Mouse (Mus musculus): ENCODE results near the gene Mfng. TPM values are rescaled to one million over a fixed set of nuclear protein-coding genes. Genes with fewer than 3 reads are reported as not detected.

Mfng gene
- 5.6 and 7.2 TPM in 2 replicates for polyA plus RNA-seq (2015; fragmentation: Nextera tagmentation; extraction: Ambion mirVana)

- no peaks in the 10 kb centered on the region for H3K27me3 ChIP-seq (ENCODE audit: control insufficient read depth, insufficient read depth, low read length)
- H3K4me3 ChIP-seq (ENCODE audit: low read depth, low read length): peak within 1 kb of the TSS; percentile 17
- TF ChIP-seq CTCF (IDR thresholded peaks at IDR 0.05; ENCODE audit: low read depth): peak; percentile 23; the same call in 1 of the 2 replicates
- TF ChIP-seq EP300 (optimal IDR thresholded peaks at IDR 0.05): no peak
- H3K36me3 ChIP-seq (ENCODE audit: control insufficient read depth, insufficient read depth, low read length): 0 out of 2 replicates have a peak, but pooled peaks cover 3% of the 10 kb centered on the region
- H3K27ac ChIP-seq (replicated peaks): peak within 1 kb of the TSS; percentile 45; the same call in 1 of the 2 replicates
- ATAC-seq (ENCODE audit: low FRiP score, low TSS enrichment) (peak; percentile 75), DNase-seq (ENCODE audit: low spot score) (peak; percentile 77)
- 0 out of 2 replicates have a peak within 1 kb of the TSS, but pooled peaks have one; percentile 13 for H3K9ac ChIP-seq (ENCODE audit: low read length)
- H3K4me1 ChIP-seq (replicated peaks; ENCODE audit: control insufficient read depth, insufficient read depth): no peaks in the 10 kb centered on the region
- 4% methylated on average over 11 of the region's 11 CpGs for WGBS
- H3K9me3 ChIP-seq (ENCODE audit: control insufficient read depth, low read length): 0 out of 2 replicates have a peak, but pooled peaks cover 3% of the 10 kb centered on the region
- peak within 1 kb of the TSS; percentile 35 for H3K4me2 ChIP-seq (replicated peaks; ENCODE audit: low read depth)
Observed at GRCm38 (mm10) chr15:78773290-78773729, at the start of gene Mfng. Gene Mfng (minus strand): TSS chr15:78773475.

GRCm38 (mm10) chr15:78816074-78816391 is 42.8 kb upstream of the Mfng start:
- no peak for TF ChIP-seq EP300 (optimal IDR thresholded peaks at IDR 0.05)
- no peak for TF ChIP-seq CTCF (IDR thresholded peaks at IDR 0.05; ENCODE audit: low read depth)
- ATAC-seq (ENCODE audit: low FRiP score, low TSS enrichment) (no peak), DNase-seq (ENCODE audit: low spot score) (no peak)
- no peaks in the 10 kb centered on the region for H3K27me3 ChIP-seq (ENCODE audit: control insufficient read depth, insufficient read depth, low read length)
- 63% methylated on average over 6 of the region's 6 CpGs for WGBS
- H3K4me1 ChIP-seq (replicated peaks; ENCODE audit: control insufficient read depth, insufficient read depth): 0 out of 2 replicates have a peak, but pooled peaks cover 2% of the 10 kb centered on the region
- H3K4me3 ChIP-seq (ENCODE audit: low read depth, low read length): no peak overlapping the region
- no peak overlapping the region for H3K27ac ChIP-seq (replicated peaks)
- H3K9ac ChIP-seq (ENCODE audit: low read length): no peak overlapping the region
- no peak overlapping the region for H3K4me2 ChIP-seq (replicated peaks; ENCODE audit: low read depth)
- no peaks in the 10 kb centered on the region for H3K36me3 ChIP-seq (ENCODE audit: control insufficient read depth, insufficient read depth, low read length)
- H3K9me3 ChIP-seq (ENCODE audit: control insufficient read depth, low read length): no peaks in the 10 kb centered on the region

GRCm38 (mm10) chr15:78815314-78816073 is 42.2 kb upstream of the Mfng start:
- 30% methylated on average over 11 of the region's 11 CpGs for WGBS
- H3K9ac ChIP-seq (ENCODE audit: low read length): no peak overlapping the region
- H3K4me1 ChIP-seq (replicated peaks; ENCODE audit: control insufficient read depth, insufficient read depth): 0 out of 2 replicates have a peak, but pooled peaks cover 2% of the 10 kb centered on the region
- no peak overlapping the region for H3K4me3 ChIP-seq (ENCODE audit: low read depth, low read length)
- H3K4me2 ChIP-seq (replicated peaks; ENCODE audit: low read depth): 0 out of 2 replicates have a peak overlapping the region, but pooled peaks have one; percentile 11
- H3K36me3 ChIP-seq (ENCODE audit: control insufficient read depth, insufficient read depth, low read length): no peaks in the 10 kb centered on the region
- H3K27ac ChIP-seq (replicated peaks): 0 out of 2 replicates have a peak overlapping the region, but pooled peaks have one; percentile 30
- DNase-seq (ENCODE audit: low spot score) (peak; percentile 88), ATAC-seq (ENCODE audit: low FRiP score, low TSS enrichment) (peak; percentile 93)
- no peaks in the 10 kb centered on the region for H3K27me3 ChIP-seq (ENCODE audit: control insufficient read depth, insufficient read depth, low read length)
- H3K9me3 ChIP-seq (ENCODE audit: control insufficient read depth, low read length): no peaks in the 10 kb centered on the region
- TF ChIP-seq CTCF (IDR thresholded peaks at IDR 0.05; ENCODE audit: low read depth) (no peak), EP300 (optimal IDR thresholded peaks at IDR 0.05) (no peak)

- DNase-seq (ENCODE audit: low spot score) (no peak), ATAC-seq (ENCODE audit: low FRiP score, low TSS enrichment) (no peak)
- TF ChIP-seq EP300 (optimal IDR thresholded peaks at IDR 0.05): no peak
- TF ChIP-seq CTCF (IDR thresholded peaks at IDR 0.05; ENCODE audit: low read depth): no peak
- no peak overlapping the region for H3K4me2 ChIP-seq (replicated peaks; ENCODE audit: low read depth)
- no peaks in the 10 kb centered on the region for H3K36me3 ChIP-seq (ENCODE audit: control insufficient read depth, insufficient read depth, low read length)
- no peak overlapping the region for H3K27ac ChIP-seq (replicated peaks)
- no peaks in the 10 kb centered on the region for H3K9me3 ChIP-seq (ENCODE audit: control insufficient read depth, low read length)
- no peak overlapping the region for H3K4me3 ChIP-seq (ENCODE audit: low read depth, low read length)
- H3K4me1 ChIP-seq (replicated peaks; ENCODE audit: control insufficient read depth, insufficient read depth): 0 out of 2 replicates have a peak, but pooled peaks cover 2% of the 10 kb centered on the region
- H3K27me3 ChIP-seq (ENCODE audit: control insufficient read depth, insufficient read depth, low read length): no peaks in the 10 kb centered on the region
- H3K9ac ChIP-seq (ENCODE audit: low read length): no peak overlapping the region
- WGBS: 86% methylated on average over 4 of the region's 4 CpGs
Observed at GRCm38 (mm10) chr15:78813603-78814002, 40.3 kb upstream of the Mfng start.

GRCm38 (mm10) chr15:78810146-78810545 is 36.9 kb upstream of the Mfng start:
- Histone ChIP-seq H3K4me3 (ENCODE audit: low read depth, low read length) (no peak overlapping the region), H3K9ac (ENCODE audit: low read length) (no peak overlapping the region), H3K4me1 (replicated peaks; ENCODE audit: control insufficient read depth, insufficient read depth) (no peaks in the 10 kb centered on the region), H3K9me3 (ENCODE audit: control insufficient read depth, low read length) (no peaks in the 10 kb centered on the region), H3K36me3 (ENCODE audit: control insufficient read depth, insufficient read depth, low read length) (no peaks in the 10 kb centered on the region), H3K27ac (replicated peaks) (no peak overlapping the region), H3K27me3 (ENCODE audit: control insufficient read depth, insufficient read depth, low read length) (no peaks in the 10 kb centered on the region), H3K4me2 (replicated peaks; ENCODE audit: low read depth) (no peak overlapping the region)
- WGBS: 57% methylated on average over 9 of the region's 9 CpGs
- TF ChIP-seq CTCF (IDR thresholded peaks at IDR 0.05; ENCODE audit: low read depth) (no peak), EP300 (optimal IDR thresholded peaks at IDR 0.05) (no peak)
- no peak for DNase-seq (ENCODE audit: low spot score)
- no peak for ATAC-seq (ENCODE audit: low FRiP score, low TSS enrichment)

- TF ChIP-seq EP300 (optimal IDR thresholded peaks at IDR 0.05): no peak
- no peak for TF ChIP-seq CTCF (IDR thresholded peaks at IDR 0.05; ENCODE audit: low read depth)
- Histone ChIP-seq H3K27ac (replicated peaks) (no peak overlapping the region), H3K36me3 (ENCODE audit: control insufficient read depth, insufficient read depth, low read length) (no peaks in the 10 kb centered on the region), H3K4me2 (replicated peaks; ENCODE audit: low read depth) (no peak overlapping the region), H3K9me3 (ENCODE audit: control insufficient read depth, low read length) (no peaks in the 10 kb centered on the region), H3K9ac (ENCODE audit: low read length) (no peak overlapping the region), H3K4me1 (replicated peaks; ENCODE audit: control insufficient read depth, insufficient read depth) (no peaks in the 10 kb centered on the region), H3K4me3 (ENCODE audit: low read depth, low read length) (no peak overlapping the region), H3K27me3 (ENCODE audit: control insufficient read depth, insufficient read depth, low read length) (no peaks in the 10 kb centered on the region)
- ATAC-seq (ENCODE audit: low FRiP score, low TSS enrichment): no peak
- no peak for DNase-seq (ENCODE audit: low spot score)
- 60% methylated on average over 9 of the region's 9 CpGs for WGBS
Observed at GRCm38 (mm10) chr15:78809739-78810138, 36.5 kb upstream of the Mfng start.
